Comparison of ENCODE assay signal across 9 mouse cellular contexts in genomic region chr13:99641386-99642165, GRCm38 (mm10).
DNase-seq lines count a peak whose midpoint lies in the region; ATAC-seq lines count a peak whose summit lies in the region.
"Had no signal": no experiment of that assay in that cellular context is flagged by ENCODE, and none has a peak within 500 bp of the region (broad histone marks: within the 10 kb centered on the region; RNA-seq: fewer than 3 reads in every experiment).

No protein-coding gene starts in this region.

- no peaks in the 10 kb centered on the region for H3K36me3 ChIP-seq in intestine, embryonic 15.5 days
- no peaks in the 10 kb centered on the region for H3K36me3 ChIP-seq in intestine, embryonic 16.5 days (ENCODE audit: control insufficient read depth, insufficient read depth, low read length)
- no peaks in the 10 kb centered on the region for H3K36me3 ChIP-seq in hindbrain, embryonic 14.5 days (replicated peaks; ENCODE audit: control insufficient read depth, insufficient read depth)

- no peak for ATAC-seq in intestine, embryonic 15.5 days
- ATAC-seq in intestine, embryonic 16.5 days: no peak
- 0 out of 2 replicates have a peak, but pooled peaks have one; percentile 64 for ATAC-seq in hindbrain, embryonic 14.5 days (ENCODE audit: low FRiP score)
- ATAC-seq in megakaryocyte, adult 5-6 weeks (ENCODE audit: poor library complexity, severe bottlenecking): no peak
- ATAC-seq: CD4-positive, CD25-positive, alpha-beta regulatory T cell, adult 4 months had no signal

- no peak overlapping the region for H3K4me3 ChIP-seq in intestine, embryonic 15.5 days (replicated peaks)
- no peak overlapping the region for H3K4me3 ChIP-seq in intestine, embryonic 16.5 days (ENCODE audit: low read length)
- H3K4me3 ChIP-seq in hindbrain, embryonic 14.5 days (replicated peaks; ENCODE audit: low read length): no peak overlapping the region

- H3K4me2 ChIP-seq in intestine, embryonic 15.5 days (replicated peaks): no peak overlapping the region
- no peak overlapping the region for H3K4me2 ChIP-seq in intestine, embryonic 16.5 days (ENCODE audit: low read depth, low read length)
- no peak overlapping the region for H3K4me2 ChIP-seq in hindbrain, embryonic 14.5 days (replicated peaks)

- no peaks in the 10 kb centered on the region for H3K27me3 ChIP-seq in intestine, embryonic 15.5 days (replicated peaks)
- H3K27me3 ChIP-seq in intestine, embryonic 16.5 days (replicated peaks; ENCODE audit: control insufficient read depth, insufficient read depth, low read length): no peaks in the 10 kb centered on the region
- no peaks in the 10 kb centered on the region for H3K27me3 ChIP-seq in hindbrain, embryonic 14.5 days (ENCODE audit: control insufficient read depth, insufficient read depth, low read length)

- H3K27ac ChIP-seq in intestine, embryonic 15.5 days: 0 out of 2 replicates have a peak overlapping the region, but pooled peaks have one; percentile 14
- no peak overlapping the region for H3K27ac ChIP-seq in intestine, embryonic 16.5 days (ENCODE audit: low read length)
- H3K27ac ChIP-seq in hindbrain, embryonic 14.5 days: no peak overlapping the region

- no peaks in the 10 kb centered on the region for H3K9me3 ChIP-seq in intestine, embryonic 15.5 days
- no peaks in the 10 kb centered on the region for H3K9me3 ChIP-seq in intestine, embryonic 16.5 days (ENCODE audit: control insufficient read depth, low read length)
- H3K9me3 ChIP-seq in hindbrain, embryonic 14.5 days (ENCODE audit: control insufficient read depth, low read length): no peaks in the 10 kb centered on the region

- WGBS in intestine, embryonic 15.5 days: 69% methylated on average over 22 of the region's 22 CpGs
- 65% methylated on average over 22 of the region's 22 CpGs for WGBS in intestine, embryonic 16.5 days
- WGBS in hindbrain, embryonic 14.5 days: 69% methylated on average over 22 of the region's 22 CpGs

- no peaks in the 10 kb centered on the region for H3K4me1 ChIP-seq in intestine, embryonic 15.5 days (replicated peaks)
- no peaks in the 10 kb centered on the region for H3K4me1 ChIP-seq in intestine, embryonic 16.5 days (ENCODE audit: control insufficient read depth, insufficient read depth, low read length)
- H3K4me1 ChIP-seq in hindbrain, embryonic 14.5 days (replicated peaks; ENCODE audit: control insufficient read depth, insufficient read depth, low read length): peaks cover 31% of the 10 kb centered on the region

- H3K9ac ChIP-seq in intestine, embryonic 15.5 days: no peak overlapping the region
- no peak overlapping the region for H3K9ac ChIP-seq in intestine, embryonic 16.5 days (ENCODE audit: low read depth, low read length)
- H3K9ac ChIP-seq in hindbrain, embryonic 14.5 days: no peak overlapping the region

- DNase-seq in cerebellum, postnatal 36 days: peak; percentile 87 to 90
- DNase-seq in hindbrain, embryonic 14.5 days (ENCODE audit: low spot score): no peak
- DNase-seq in right cerebral cortex, adult 18-20 months: peak; percentile 21
- no peak for DNase-seq in ovary, postnatal 10 days (ENCODE audit: low spot score)
- no peak for DNase-seq in kidney, adult 11 months

Comparison
In these comparisons a context has a peak if more than half of its experiments do, and no peak if none do; other contexts are left out.
1. DNase-seq: peak in cerebellum, postnatal 36 days (2 of 2) and right cerebral cortex, adult 18-20 months (single experiment); none in hindbrain, embryonic 14.5 days (single experiment), ovary, postnatal 10 days (single experiment) and kidney, adult 11 months (single experiment).